Mouse (Mus musculus): Measurements from ENCODE around the gene Tssk1. TPM values are rescaled to one million over a fixed set of nuclear protein-coding genes. Genes with fewer than 3 reads are reported as not detected.

The Tssk1 gene
- polyA plus RNA-seq, 1 experiment from 2014 or later: 0.04 TPM

DNA sequence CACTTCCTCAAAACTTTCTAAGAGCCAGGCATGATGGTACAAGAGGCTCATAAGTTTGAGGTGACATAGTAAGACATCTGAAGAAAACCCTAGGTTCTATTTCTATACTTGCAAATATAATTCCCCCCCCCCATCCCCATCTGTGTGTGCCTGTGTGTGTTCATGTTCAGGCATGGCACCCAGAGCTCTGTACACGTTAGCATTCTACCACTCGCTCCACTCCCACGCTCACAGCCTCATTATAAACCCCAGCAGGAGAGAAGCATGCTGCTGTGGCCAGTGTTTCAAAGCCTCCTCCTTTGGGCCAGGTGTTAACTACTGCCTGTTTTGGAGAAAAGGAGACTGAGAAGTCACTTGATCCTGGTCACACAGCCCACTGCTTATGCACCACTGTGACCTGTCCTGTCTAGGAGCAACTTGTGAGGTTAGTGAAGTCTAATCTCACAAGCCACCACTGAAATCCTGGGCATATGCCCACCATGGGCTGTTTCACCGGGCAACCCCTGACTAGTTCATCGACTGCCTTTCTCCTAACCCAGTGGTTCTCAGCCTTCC, 38.0 kb downstream of the Tssk1 start:
- Histone ChIP-seq H3K27me3 (ENCODE audit: control insufficient read depth, insufficient read depth, low read length) (no peaks in the 10 kb centered on the region), H3K4me1 (ENCODE audit: control insufficient read depth, insufficient read depth, low read length) (peaks cover 10% of the 10 kb centered on the region), H3K9ac (ENCODE audit: low read length) (no peak overlapping the region), H3K4me2 (ENCODE audit: low read depth, low read length) (no peak overlapping the region), H3K9me3 (replicated peaks; ENCODE audit: control insufficient read depth, low read length) (no peaks in the 10 kb centered on the region), H3K36me3 (ENCODE audit: control insufficient read depth, insufficient read depth, low read length) (no peaks in the 10 kb centered on the region), H3K4me3 (replicated peaks; ENCODE audit: low read length) (no peak overlapping the region), H3K27ac (ENCODE audit: low read length) (no peak overlapping the region)
- no peak for ATAC-seq (ENCODE audit: insufficient read depth, low FRiP score)
- 79% methylated on average over 5 of the region's 5 CpGs for WGBS

DNA sequence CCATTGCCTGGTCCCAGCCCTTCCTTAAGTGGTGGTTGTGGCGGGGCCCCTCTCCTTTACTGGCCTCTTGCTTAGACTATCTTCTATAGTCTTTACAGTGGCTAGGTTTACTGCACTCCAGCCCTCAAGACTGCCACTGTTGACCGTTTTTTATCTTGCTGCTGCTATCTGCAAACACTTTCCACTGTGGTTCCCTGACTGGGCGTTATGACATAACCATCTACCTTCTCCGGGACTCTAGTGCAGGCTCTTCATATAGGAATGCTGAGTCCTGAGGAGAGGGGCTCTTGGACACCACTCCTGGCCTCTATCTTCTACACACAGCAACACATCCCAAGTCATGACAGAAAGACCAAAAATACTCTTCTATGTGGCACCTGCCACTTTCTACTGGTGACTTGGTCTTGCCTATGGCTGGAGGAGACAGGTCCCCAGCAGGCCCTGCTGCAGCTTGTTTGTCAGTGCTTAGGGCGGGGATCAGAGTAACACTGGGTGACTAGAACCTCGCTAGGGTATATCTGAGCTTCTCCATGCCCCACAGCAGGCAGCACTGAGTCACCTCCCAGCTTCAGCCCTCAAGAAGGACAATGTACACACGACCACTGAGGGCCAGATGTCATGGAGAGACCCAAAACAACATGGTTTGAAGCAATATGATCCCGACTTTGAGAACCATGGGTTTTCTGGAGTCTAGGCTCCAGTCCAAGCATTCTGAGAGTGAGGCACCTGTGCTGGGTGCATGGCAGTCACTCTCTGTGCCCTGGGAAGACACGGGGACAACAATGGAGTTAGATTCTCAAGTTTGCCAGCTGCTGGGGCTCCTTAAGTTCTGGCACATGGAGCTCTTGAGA, 39.8 kb downstream of the Tssk1 start:
- Histone ChIP-seq H3K9ac (ENCODE audit: low read length) (no peak overlapping the region), H3K27me3 (ENCODE audit: control insufficient read depth, insufficient read depth, low read length) (no peaks in the 10 kb centered on the region), H3K4me2 (ENCODE audit: low read depth, low read length) (no peak overlapping the region), H3K4me1 (ENCODE audit: control insufficient read depth, insufficient read depth, low read length) (peaks cover 8% of the 10 kb centered on the region), H3K4me3 (replicated peaks; ENCODE audit: low read length) (no peak overlapping the region), H3K27ac (ENCODE audit: low read length) (no peak overlapping the region), H3K9me3 (replicated peaks; ENCODE audit: control insufficient read depth, low read length) (no peaks in the 10 kb centered on the region), H3K36me3 (ENCODE audit: control insufficient read depth, insufficient read depth, low read length) (no peaks in the 10 kb centered on the region)
- WGBS: 65% methylated on average over 9 of the region's 9 CpGs
- no peak for ATAC-seq (ENCODE audit: insufficient read depth, low FRiP score)

DNA sequence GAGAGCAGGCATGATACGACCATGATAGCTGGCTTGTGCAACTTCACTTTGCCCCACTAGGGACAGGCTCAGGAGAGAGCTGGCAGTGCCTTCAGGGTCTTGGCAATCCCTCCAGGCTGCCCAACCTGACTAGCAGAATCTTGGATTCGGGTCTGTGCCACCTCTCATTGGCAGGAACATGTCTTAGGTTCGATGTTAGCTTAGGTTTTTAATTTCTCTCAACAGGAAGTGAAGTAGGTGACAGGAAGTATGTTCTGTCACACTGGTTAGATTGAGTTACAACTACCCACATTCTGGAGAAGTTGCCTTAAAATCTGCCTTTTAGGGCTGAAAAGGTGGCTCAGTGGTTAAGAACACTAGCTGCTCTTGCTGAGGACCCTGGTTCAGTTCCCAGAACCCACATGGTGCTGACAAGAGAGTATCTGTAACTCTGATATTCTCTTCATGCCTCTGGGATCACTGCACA, 40.5 kb downstream of the Tssk1 start:
- no peak overlapping the region for H3K4me2 ChIP-seq (ENCODE audit: low read depth, low read length)
- no peak for ATAC-seq (ENCODE audit: insufficient read depth, low FRiP score)
- no peak overlapping the region for H3K27ac ChIP-seq (ENCODE audit: low read length)
- H3K9me3 ChIP-seq (replicated peaks; ENCODE audit: control insufficient read depth, low read length): no peaks in the 10 kb centered on the region
- H3K4me1 ChIP-seq (ENCODE audit: control insufficient read depth, insufficient read depth, low read length): peaks cover 8% of the 10 kb centered on the region
- H3K36me3 ChIP-seq (ENCODE audit: control insufficient read depth, insufficient read depth, low read length): no peaks in the 10 kb centered on the region
- WGBS: 63% methylated on average over 3 of the region's 3 CpGs
- no peak overlapping the region for H3K4me3 ChIP-seq (replicated peaks; ENCODE audit: low read length)
- H3K27me3 ChIP-seq (ENCODE audit: control insufficient read depth, insufficient read depth, low read length): no peaks in the 10 kb centered on the region
- H3K9ac ChIP-seq (ENCODE audit: low read length): no peak overlapping the region

DNA sequence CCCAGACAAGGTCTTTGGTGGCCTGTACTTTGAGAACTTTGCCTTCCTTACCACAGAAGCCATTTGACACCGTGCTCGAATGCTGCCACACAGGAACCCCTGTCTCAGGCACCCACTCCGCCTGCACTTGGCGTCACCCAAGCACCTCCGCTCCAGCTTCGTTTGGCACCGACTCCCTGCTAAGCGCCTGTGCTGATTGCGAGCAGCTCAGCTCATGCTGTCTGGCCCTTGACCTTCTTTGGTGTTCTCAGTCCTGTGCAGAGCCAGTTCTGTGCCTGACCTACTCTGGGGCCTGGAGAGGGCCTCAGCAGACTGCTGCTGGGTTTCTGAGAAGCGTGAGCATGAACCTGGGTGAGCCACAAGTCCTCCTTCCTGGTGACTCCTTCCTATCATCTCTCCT, 42.8 kb downstream of the Tssk1 start:
- 78% methylated on average over 10 of the region's 10 CpGs for WGBS
- Histone ChIP-seq H3K27me3 (ENCODE audit: control insufficient read depth, insufficient read depth, low read length) (no peaks in the 10 kb centered on the region), H3K36me3 (ENCODE audit: control insufficient read depth, insufficient read depth, low read length) (no peaks in the 10 kb centered on the region), H3K4me1 (ENCODE audit: control insufficient read depth, insufficient read depth, low read length) (peaks cover 9% of the 10 kb centered on the region), H3K9me3 (replicated peaks; ENCODE audit: control insufficient read depth, low read length) (no peaks in the 10 kb centered on the region), H3K9ac (ENCODE audit: low read length) (no peak overlapping the region), H3K27ac (ENCODE audit: low read length) (no peak overlapping the region; the same call in 1 of the 2 replicates), H3K4me3 (replicated peaks; ENCODE audit: low read length) (no peak overlapping the region), H3K4me2 (ENCODE audit: low read depth, low read length) (no peak overlapping the region)
- ATAC-seq (ENCODE audit: insufficient read depth, low FRiP score): no peak

DNA sequence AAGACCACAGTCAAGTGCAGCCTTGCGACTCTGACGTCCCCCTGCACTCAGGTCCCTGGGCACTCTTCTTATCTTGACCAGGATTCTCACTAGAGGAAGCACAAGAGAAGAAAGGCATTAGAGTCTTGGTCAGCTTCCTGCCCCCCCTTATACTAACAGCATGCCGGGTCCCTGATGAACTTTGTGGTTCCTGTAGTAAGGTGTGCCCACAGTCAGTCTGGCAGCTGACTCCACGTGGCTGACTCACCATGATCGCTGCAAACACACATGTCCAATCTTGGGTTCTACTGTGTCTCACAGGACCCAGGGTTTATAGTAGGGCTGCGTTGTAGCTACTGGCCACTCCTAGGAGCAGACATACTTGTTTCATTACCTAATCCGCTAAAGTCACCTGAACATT, 44.2 kb downstream of the Tssk1 start:
- Histone ChIP-seq H3K9ac (ENCODE audit: low read length) (no peak overlapping the region), H3K27me3 (ENCODE audit: control insufficient read depth, insufficient read depth, low read length) (no peaks in the 10 kb centered on the region), H3K27ac (ENCODE audit: low read length) (peak overlapping the region; percentile 83; the same call in 1 of the 2 replicates), H3K36me3 (ENCODE audit: control insufficient read depth, insufficient read depth, low read length) (no peaks in the 10 kb centered on the region), H3K9me3 (replicated peaks; ENCODE audit: control insufficient read depth, low read length) (no peaks in the 10 kb centered on the region), H3K4me3 (replicated peaks; ENCODE audit: low read length) (no peak overlapping the region), H3K4me2 (ENCODE audit: low read depth, low read length) (no peak overlapping the region), H3K4me1 (ENCODE audit: control insufficient read depth, insufficient read depth, low read length) (peaks cover 9% of the 10 kb centered on the region)
- WGBS: 58% methylated on average over 7 of the region's 7 CpGs
- ATAC-seq (ENCODE audit: insufficient read depth, low FRiP score): peak; percentile 35; the same call in 1 of the 2 replicates

DNA sequence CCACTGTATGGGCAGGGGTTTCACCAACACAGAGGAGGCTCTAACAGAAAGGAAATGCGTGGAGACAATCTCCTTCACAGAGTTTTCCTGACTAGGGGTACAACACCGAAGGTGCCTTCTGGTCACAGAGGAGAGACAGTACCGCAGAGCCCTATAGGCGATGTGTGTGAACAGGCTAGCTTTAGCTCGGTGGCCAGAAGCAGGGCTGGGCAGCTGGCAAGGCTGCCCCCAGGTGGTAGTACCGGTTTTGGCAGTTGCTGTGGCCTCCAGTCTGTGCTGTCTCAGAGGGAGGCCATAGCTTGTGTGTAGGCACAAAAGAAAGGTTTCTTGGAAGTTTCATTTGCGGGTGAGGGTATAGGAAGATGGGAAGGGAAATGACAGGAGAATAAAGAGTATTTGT, 44.8 kb downstream of the Tssk1 start:
- ATAC-seq (ENCODE audit: insufficient read depth, low FRiP score): peak; percentile 92
- no peak overlapping the region for H3K9ac ChIP-seq (ENCODE audit: low read length)
- H3K4me2 ChIP-seq (ENCODE audit: low read depth, low read length): peak overlapping the region; percentile 28
- 6% methylated on average over 7 of the region's 7 CpGs for WGBS
- no peaks in the 10 kb centered on the region for H3K27me3 ChIP-seq (ENCODE audit: control insufficient read depth, insufficient read depth, low read length)
- H3K36me3 ChIP-seq (ENCODE audit: control insufficient read depth, insufficient read depth, low read length): no peaks in the 10 kb centered on the region
- no peak overlapping the region for H3K4me3 ChIP-seq (replicated peaks; ENCODE audit: low read length)
- H3K9me3 ChIP-seq (replicated peaks; ENCODE audit: control insufficient read depth, low read length): no peaks in the 10 kb centered on the region
- H3K4me1 ChIP-seq (ENCODE audit: control insufficient read depth, insufficient read depth, low read length): peaks cover 9% of the 10 kb centered on the region
- H3K27ac ChIP-seq (ENCODE audit: low read length): peak overlapping the region; percentile 83

DNA sequence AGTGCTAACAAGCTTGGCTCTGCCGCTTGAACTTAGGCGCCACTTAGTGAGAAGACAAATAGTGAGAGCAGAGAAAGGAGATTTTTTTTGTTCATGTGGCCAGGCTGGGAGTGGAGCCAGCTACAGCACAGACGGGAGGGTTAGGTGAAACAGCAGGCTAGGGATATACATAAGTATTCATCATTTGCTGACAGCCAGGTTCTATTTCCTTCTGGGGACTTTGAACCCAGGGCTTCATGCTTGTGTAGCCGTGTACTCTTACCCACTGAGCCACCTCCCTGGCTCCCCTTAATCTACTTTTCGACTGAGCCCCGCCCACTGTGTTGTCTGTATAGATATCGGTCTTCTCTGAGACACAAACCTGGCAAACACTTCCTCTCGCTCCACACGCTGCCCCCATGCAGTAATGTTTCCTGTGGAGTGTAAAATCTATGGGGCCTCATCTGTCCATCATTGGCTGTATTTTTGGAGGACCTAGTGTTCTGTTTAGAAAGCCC, 45.3 kb downstream of the Tssk1 start:
- H3K4me3 ChIP-seq (replicated peaks; ENCODE audit: low read length): no peak overlapping the region
- peak; percentile 78 for ATAC-seq (ENCODE audit: insufficient read depth, low FRiP score)
- no peak overlapping the region for H3K4me2 ChIP-seq (ENCODE audit: low read depth, low read length)
- peaks cover 9% of the 10 kb centered on the region for H3K4me1 ChIP-seq (ENCODE audit: control insufficient read depth, insufficient read depth, low read length)
- no peaks in the 10 kb centered on the region for H3K27me3 ChIP-seq (ENCODE audit: control insufficient read depth, insufficient read depth, low read length)
- H3K36me3 ChIP-seq (ENCODE audit: control insufficient read depth, insufficient read depth, low read length): no peaks in the 10 kb centered on the region
- no peaks in the 10 kb centered on the region for H3K9me3 ChIP-seq (replicated peaks; ENCODE audit: control insufficient read depth, low read length)
- WGBS: 30% methylated on average over 9 of the region's 9 CpGs
- peak overlapping the region; percentile 83 for H3K27ac ChIP-seq (ENCODE audit: low read length)
- no peak overlapping the region; the same call in 1 of the 2 replicates for H3K9ac ChIP-seq (ENCODE audit: low read length)

DNA sequence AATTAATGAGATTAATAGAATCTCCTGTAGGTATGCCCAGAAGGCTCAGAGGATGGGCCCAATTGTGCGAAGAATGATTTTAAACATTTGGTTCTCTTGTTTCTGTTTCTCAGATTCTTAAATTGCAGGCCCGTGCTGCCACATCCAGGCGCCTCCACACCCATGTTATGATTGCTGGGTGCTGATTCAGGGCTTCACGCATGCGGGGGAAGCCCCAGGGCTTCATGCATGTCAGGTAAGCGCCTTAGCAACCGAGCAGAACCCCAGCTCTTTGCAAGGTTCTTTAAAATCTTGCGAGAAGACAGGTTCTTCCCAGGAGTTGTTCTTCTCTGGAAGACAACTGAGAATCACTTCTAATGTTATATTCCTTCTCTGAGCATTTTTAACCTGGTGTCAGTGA, 49.4 kb downstream of the Tssk1 start:
- Histone ChIP-seq H3K27ac (ENCODE audit: low read length) (no peak overlapping the region), H3K4me1 (ENCODE audit: control insufficient read depth, insufficient read depth, low read length) (peaks cover 9% of the 10 kb centered on the region), H3K9ac (ENCODE audit: low read length) (no peak overlapping the region), H3K9me3 (replicated peaks; ENCODE audit: control insufficient read depth, low read length) (no peaks in the 10 kb centered on the region), H3K4me3 (replicated peaks; ENCODE audit: low read length) (no peak overlapping the region), H3K4me2 (ENCODE audit: low read depth, low read length) (no peak overlapping the region), H3K36me3 (ENCODE audit: control insufficient read depth, insufficient read depth, low read length) (no peaks in the 10 kb centered on the region), H3K27me3 (ENCODE audit: control insufficient read depth, insufficient read depth, low read length) (no peaks in the 10 kb centered on the region)
- no peak for ATAC-seq (ENCODE audit: insufficient read depth, low FRiP score)
- 59% methylated on average over 8 of the region's 8 CpGs for WGBS
